Mouse (Mus musculus) stomach, postnatal 0 days (tissue): Measurements from ENCODE around the gene Stk11. TPM values are rescaled to one million over a fixed set of nuclear protein-coding genes. Genes with fewer than 3 reads are reported as not detected.

Experiments
- ATAC-seq: fragments of 200-750 bp; cut with Nextera tagmentation; 2 replicates; pipeline ENCODE4 v1.8.0; 2017; ENCODE audit not compliant: low FRiP score, low TSS enrichment
- DNase-seq: peaks from one replicate; pipeline ENCODE4 v3.0.0-alpha.2; 2016; ENCODE audit warnings: low spot score
- H3K27ac ChIP-seq: fragments of 300-500 bp; sonication (generic); replicated peaks from 2 replicates; pipeline ENCODE4 v1.5.1; 2014; ENCODE audit warnings: mild to moderate bottlenecking, control low read depth
- H3K27me3 ChIP-seq: fragments of 300-500 bp; sonication (generic); 2 replicates; pipeline ENCODE4 v1.6.1; 2014; ENCODE audit warnings: low read length; ENCODE audit not compliant: control insufficient read depth, insufficient read depth
- H3K36me3 ChIP-seq: fragments of 300-500 bp; sonication (generic); 2 replicates; pipeline ENCODE4 v1.6.1; 2014; ENCODE audit warnings: low read length, mixed read lengths; ENCODE audit not compliant: control insufficient read depth, insufficient read depth
- H3K4me1 ChIP-seq: fragments of 300-500 bp; sonication (generic); replicated peaks from 2 replicates; pipeline ENCODE4 v1.6.1; 2014; ENCODE audit warnings: antibody characterized with exemption; ENCODE audit not compliant: control insufficient read depth, insufficient read depth
- H3K4me2 ChIP-seq: fragments of 300-500 bp; sonication (generic); replicated peaks from 2 replicates; pipeline ENCODE4 v1.6.1; 2014; ENCODE audit warnings: low read depth, mild to moderate bottlenecking, control low read depth, moderate library complexity
- H3K4me3 ChIP-seq: fragments of 300-500 bp; sonication (generic); 2 replicates; pipeline ENCODE4 v1.5.1; 2014; ENCODE audit warnings: low read depth, low read length, control low read depth
- H3K9ac ChIP-seq: fragments of 300-500 bp; sonication (generic); 2 replicates; pipeline ENCODE4 v1.6.1; 2014; ENCODE audit warnings: mild to moderate bottlenecking, low read length, control low read depth, mixed read lengths
- H3K9me3 ChIP-seq: fragments of 300-500 bp; sonication (generic); 2 replicates; pipeline ENCODE4 v1.6.1; 2016; ENCODE audit warnings: low read length; ENCODE audit not compliant: control insufficient read depth
- CTCF ChIP-seq: IDR thresholded peaks from 2 replicates; pipeline ENCODE4 v1.5.1; 2016; ENCODE audit warnings: antibody characterized with exemption, low read depth, mild to moderate bottlenecking, moderate library complexity
- EP300 ChIP-seq: optimal IDR thresholded peaks from 2 replicates; pipeline ENCODE3; 2016; ENCODE audit warnings: antibody characterized with exemption
- WGBS: fragments of 180-500 bp; shearing (Covaris S2); extraction: QIAGEN DNeasy Blood & Tissue Kit; methylation state at CpG from one replicate; pipeline ENCODE4 v1.1.7; 2014; 5-methylcytosine and 5-hydroxymethylcytosine counted together
- polyA plus RNA-seq: library from polyadenylated mRNA; unstranded; fragments of >200 nt; fragmentation: Nextera tagmentation; extraction: Ambion mirVana; gene quantifications from 2 replicates; pipeline ENCODE4 v1.2.1, GENCODE M21; 2015

Stk11 gene
- polyA plus RNA-seq, 1 experiment from 2014 or later = 10.3 TPM

DNA sequence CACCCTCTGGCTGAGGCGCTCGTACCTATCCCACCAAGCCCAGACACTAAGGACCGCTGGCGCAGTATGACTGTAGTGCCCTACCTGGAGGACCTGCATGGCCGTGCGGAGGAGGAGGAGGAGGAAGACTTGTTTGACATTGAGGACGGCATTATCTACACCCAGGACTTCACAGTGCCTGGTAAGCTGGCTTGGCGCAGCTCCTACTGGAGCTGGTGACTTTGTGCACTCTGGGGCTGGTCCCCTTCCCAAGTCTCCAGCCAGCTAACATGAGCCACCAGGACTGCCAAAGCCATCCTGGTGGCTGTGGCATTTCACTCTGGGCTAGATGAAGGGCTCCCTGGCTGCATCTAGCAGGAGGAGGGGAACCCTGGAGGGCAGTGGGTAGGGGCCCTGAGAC lies 12.3 kb downstream of the Stk11 start:
- Histone ChIP-seq H3K36me3 (peaks cover 53% of the 10 kb centered on the region), H3K4me1 (no peaks in the 10 kb centered on the region), H3K4me2 (no peak overlapping the region), H3K27ac (no peak overlapping the region), H3K9me3 (no peaks in the 10 kb centered on the region), H3K27me3 (no peaks in the 10 kb centered on the region), H3K4me3 (no peak overlapping the region), H3K9ac (no peak overlapping the region)
- 91% methylated on average over 8 of the region's 8 CpGs for WGBS
- TF ChIP-seq CTCF (no peak), EP300 (no peak)
- DNase-seq (no peak), ATAC-seq (no peak)

DNA sequence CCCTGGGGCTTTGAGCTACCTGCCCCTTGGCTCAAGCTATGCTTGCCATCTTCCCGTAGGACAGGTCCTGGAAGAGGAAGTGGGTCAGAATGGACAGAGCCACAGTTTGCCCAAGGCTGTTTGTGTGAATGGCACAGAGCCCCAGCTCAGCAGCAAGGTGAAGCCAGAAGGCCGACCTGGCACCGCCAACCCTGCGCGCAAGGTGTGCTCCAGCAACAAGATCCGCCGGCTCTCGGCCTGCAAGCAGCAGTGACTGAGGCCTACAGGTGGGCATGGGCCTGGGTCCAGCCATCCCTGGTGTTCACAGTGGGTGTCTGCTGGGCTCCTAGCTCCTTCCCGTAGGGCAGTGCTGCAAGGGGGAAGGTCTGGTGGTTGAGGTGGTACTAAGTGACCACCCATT lies 14.2 kb downstream of the Stk11 start:
- Histone ChIP-seq H3K4me2 (no peak overlapping the region), H3K4me3 (no peak overlapping the region), H3K4me1 (no peaks in the 10 kb centered on the region), H3K27me3 (no peaks in the 10 kb centered on the region), H3K9me3 (no peaks in the 10 kb centered on the region), H3K27ac (no peak overlapping the region), H3K36me3 (peaks cover 53% of the 10 kb centered on the region), H3K9ac (no peak overlapping the region)
- ATAC-seq = no peak
- WGBS = 85% methylated on average over 9 of the region's 9 CpGs
- TF ChIP-seq EP300 (no peak), CTCF (no peak)
- DNase-seq = peak; percentile 24

DNA sequence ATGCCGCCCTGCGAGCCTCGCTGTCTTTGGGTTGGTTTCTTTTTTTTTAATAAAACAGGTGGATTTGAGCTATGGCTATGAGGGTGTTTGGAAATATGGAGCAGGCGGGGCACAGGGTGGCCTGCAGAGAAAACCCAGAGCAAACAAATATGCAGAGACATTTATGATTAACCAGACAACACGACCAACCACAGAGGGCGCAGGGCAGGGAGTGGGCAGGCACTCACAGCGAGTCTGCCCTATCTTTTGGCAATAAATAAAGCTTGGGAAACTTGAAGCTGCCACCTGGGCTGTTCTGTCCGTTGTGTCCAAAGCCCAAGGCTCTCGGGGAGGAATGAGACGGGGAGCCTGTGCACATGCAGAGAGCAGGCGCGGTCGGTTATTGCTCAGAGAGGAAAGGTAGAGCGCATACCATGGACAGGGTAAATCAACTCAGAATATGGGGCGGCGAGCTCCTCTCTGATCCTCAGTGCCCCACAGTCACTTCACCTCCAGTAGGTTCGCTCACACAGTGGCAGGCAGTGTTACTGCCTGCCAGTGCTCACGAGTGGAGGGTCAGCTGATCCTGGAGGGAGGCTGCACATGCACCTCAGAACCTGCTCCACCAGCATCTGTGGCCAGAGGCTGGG lies 14.9 kb downstream of the Stk11 start:
- Histone ChIP-seq H3K4me3 (no peak overlapping the region), H3K27me3 (no peaks in the 10 kb centered on the region), H3K9ac (no peak overlapping the region), H3K4me2 (no peak overlapping the region), H3K9me3 (no peaks in the 10 kb centered on the region), H3K4me1 (no peaks in the 10 kb centered on the region), H3K27ac (0 out of 2 replicates have a peak overlapping the region, but pooled peaks have one; percentile 18), H3K36me3 (peaks cover 50% of the 10 kb centered on the region)
- WGBS = 59% methylated on average over 18 of the region's 18 CpGs
- peak; percentile 34 for ATAC-seq
- peak; percentile 82 for DNase-seq
- peak; percentile 27; the same call in 1 of the 2 replicates for TF ChIP-seq CTCF
- TF ChIP-seq EP300 = no peak

DNA sequence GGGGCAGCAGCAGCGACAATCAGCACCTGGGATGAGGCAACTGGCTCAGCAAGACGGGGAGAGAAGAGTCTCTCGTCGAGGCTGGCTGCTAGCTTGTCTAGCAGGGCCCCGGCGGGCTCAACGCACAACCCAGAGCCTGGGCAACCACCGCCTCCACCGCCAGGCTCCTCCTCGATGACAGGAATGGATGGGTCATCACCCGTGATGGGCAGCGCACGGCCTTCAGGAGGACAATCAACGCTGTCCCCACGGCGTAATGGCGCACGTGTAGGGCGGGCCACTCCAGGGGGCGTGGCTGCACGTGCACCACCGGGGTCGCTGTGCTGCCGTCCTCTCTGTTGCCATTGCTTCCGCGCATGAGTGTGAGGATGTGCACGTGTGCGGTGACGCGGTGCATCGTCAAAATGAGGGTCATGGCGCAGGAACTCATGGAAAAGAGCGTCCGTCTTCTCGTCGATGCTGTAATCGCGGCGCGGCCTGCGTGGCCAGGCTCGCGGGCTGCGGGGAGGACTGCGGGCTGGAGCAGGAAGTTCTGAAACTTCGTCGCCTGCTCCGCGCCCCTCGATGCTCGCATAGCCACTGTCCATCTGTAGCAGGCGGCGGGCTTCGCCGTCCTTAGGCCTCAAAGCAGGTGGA lies 15.8 kb downstream of the Stk11 start:
- TF ChIP-seq EP300 = no peak
- peak; percentile 5; the same call in 1 of the 2 replicates for TF ChIP-seq CTCF
- Histone ChIP-seq H3K36me3 (peaks cover 45% of the 10 kb centered on the region), H3K4me1 (no peaks in the 10 kb centered on the region), H3K27me3 (no peaks in the 10 kb centered on the region), H3K4me2 (no peak overlapping the region), H3K27ac (no peak overlapping the region), H3K4me3 (no peak overlapping the region), H3K9me3 (no peaks in the 10 kb centered on the region), H3K9ac (no peak overlapping the region)
- ATAC-seq = no peak
- WGBS = 40% methylated on average over 55 of the region's 55 CpGs
- DNase-seq = peak; percentile 27

DNA sequence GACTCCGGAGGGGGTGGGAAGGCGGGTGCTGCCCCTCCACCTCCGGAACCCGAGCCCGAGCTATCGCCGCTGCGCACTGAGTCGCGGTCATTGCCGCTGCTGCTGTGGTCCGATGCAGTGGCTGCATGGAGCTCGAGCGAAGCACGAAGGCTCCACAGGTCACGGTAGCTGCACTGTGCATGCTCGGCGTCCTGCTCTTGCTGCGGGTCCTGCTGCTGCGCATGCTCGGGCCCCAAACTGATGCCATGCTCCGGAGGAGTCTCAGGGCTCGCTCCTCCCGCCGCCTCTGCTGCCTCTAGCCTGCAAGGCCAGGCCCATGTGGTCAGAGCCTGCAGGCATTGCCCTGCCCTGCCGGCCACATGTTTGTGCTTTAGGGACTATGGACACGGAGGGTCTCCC lies 16.3 kb downstream of the Stk11 start:
- H3K27ac ChIP-seq = no peak overlapping the region
- no peaks in the 10 kb centered on the region for H3K4me1 ChIP-seq
- H3K4me2 ChIP-seq = no peak overlapping the region
- DNase-seq = no peak
- no peaks in the 10 kb centered on the region for H3K9me3 ChIP-seq
- no peak overlapping the region for H3K9ac ChIP-seq
- TF ChIP-seq EP300 = no peak
- TF ChIP-seq CTCF = no peak
- H3K36me3 ChIP-seq = peaks cover 45% of the 10 kb centered on the region
- no peaks in the 10 kb centered on the region for H3K27me3 ChIP-seq
- no peak for ATAC-seq
- WGBS = 68% methylated on average over 27 of the region's 27 CpGs
- H3K4me3 ChIP-seq = no peak overlapping the region

DNA sequence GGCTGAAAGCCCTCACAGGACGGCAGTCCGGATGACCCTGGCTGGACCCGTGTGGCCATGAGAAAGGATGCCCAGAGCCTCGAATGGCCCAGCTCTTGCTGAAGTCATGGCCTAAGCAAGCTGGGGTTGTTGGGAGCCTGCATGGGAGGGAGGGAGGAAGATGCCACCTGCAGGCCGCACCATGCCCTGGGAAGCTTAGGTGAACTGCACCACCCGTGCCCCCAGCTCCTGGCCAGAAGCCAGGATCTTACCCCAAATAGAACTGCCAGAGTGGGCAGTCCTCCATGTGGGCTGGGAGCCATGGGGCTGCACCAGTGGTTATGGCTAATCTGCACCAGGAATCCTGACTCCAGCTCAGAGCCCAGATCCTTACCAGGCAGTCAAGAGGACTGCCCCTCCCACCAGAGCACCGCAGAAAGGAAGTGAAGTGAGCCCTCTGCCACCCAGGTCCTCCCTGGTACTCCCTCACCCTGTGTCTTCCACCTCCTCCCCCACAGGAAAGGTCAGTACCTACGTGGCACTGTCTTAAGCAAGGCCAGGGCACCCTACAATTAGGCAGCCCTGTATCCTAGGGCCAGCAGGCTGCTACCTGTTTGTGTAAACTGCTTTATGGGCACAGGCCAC lies 17.7 kb downstream of the Stk11 start:
- WGBS = 64% methylated on average over 8 of the region's 8 CpGs
- Histone ChIP-seq H3K9ac (no peak overlapping the region), H3K27ac (no peak overlapping the region), H3K27me3 (no peaks in the 10 kb centered on the region), H3K9me3 (no peaks in the 10 kb centered on the region), H3K4me2 (no peak overlapping the region), H3K4me1 (no peaks in the 10 kb centered on the region), H3K4me3 (no peak overlapping the region), H3K36me3 (peaks cover 32% of the 10 kb centered on the region)
- TF ChIP-seq EP300 (no peak), CTCF (peak; percentile 40)
- no peak for ATAC-seq
- peak; percentile 30 for DNase-seq
